Comparison of ENCODE assay signal across 18 mouse cellular contexts in genomic region chr6:83727178-83727577, GRCm38 (mm10). TPM values are rescaled to one million over a fixed set of nuclear protein-coding genes. Genes with fewer than 3 reads are reported as not detected.
DNase-seq lines count a peak whose midpoint lies in the region; ATAC-seq and TF ChIP-seq lines count a peak whose summit lies in the region.
"Had no signal": no experiment of that assay in that cellular context is flagged by ENCODE, and none has a peak within 500 bp of the region (broad histone marks: within the 10 kb centered on the region; RNA-seq: fewer than 3 reads in every experiment).

No protein-coding gene starts in this region.

- no peaks in the 10 kb centered on the region for H3K9me3 ChIP-seq in hindbrain, embryonic 10.5 days
- H3K9me3 ChIP-seq: embryonic facial prominence, embryonic 13.5 days; forebrain, embryonic 15.5 days had no signal

- ATAC-seq in erythroid progenitor cell, adult 5-6 weeks (replicated peaks; ENCODE audit: low FRiP score, poor library complexity, severe bottlenecking): 0 out of 2 replicates have a peak, but pooled peaks have one; percentile 33
- ATAC-seq: forebrain, embryonic 15.5 days had no signal

- WGBS in hindbrain, embryonic 10.5 days: 44% methylated on average over 4 of the region's 4 CpGs

- no peaks in the 10 kb centered on the region for H3K36me3 ChIP-seq in hindbrain, embryonic 10.5 days
- H3K36me3 ChIP-seq: embryonic facial prominence, embryonic 13.5 days; forebrain, embryonic 15.5 days had no signal

- no peak for DNase-seq in layer of hippocampus, adult 2 months (ENCODE audit: low spot score in 2 of 2)
- DNase-seq in layer of hippocampus, postnatal 25 days (ENCODE audit: extremely low spot score in 1 of 2, low spot score in 1 of 2): no peak
- peak; percentile 14 for DNase-seq in A20 (ENCODE audit: low read depth, low spot score)
- DNase-seq in ES-CJ7 (ENCODE audit: low read depth, low spot score): peak; percentile 84
- no peak for DNase-seq in frontal cortex, postnatal 25 days (ENCODE audit: low spot score in 2 of 2)
- no peak for DNase-seq in hindbrain, embryonic 10.5 days (ENCODE audit: low spot score)
- DNase-seq: cerebellum, postnatal 10 days; kidney, adult 11 months had no signal

- H3K27me3 ChIP-seq in hindbrain, embryonic 10.5 days (ENCODE audit: insufficient read depth, poor library complexity, severe bottlenecking): peaks cover 58% of the 10 kb centered on the region

- no peak overlapping the region for H3K4me3 ChIP-seq in layer of hippocampus, adult 2 months
- H3K4me3 ChIP-seq in hindbrain, embryonic 10.5 days: no peak overlapping the region
- H3K4me3 ChIP-seq: embryonic facial prominence, embryonic 13.5 days; forebrain, embryonic 15.5 days had no signal

- H3K4me1 ChIP-seq in hindbrain, embryonic 10.5 days (replicated peaks): no peaks in the 10 kb centered on the region
- H3K4me1 ChIP-seq: embryonic facial prominence, embryonic 13.5 days; forebrain, embryonic 15.5 days had no signal

- H3K27ac ChIP-seq in layer of hippocampus, adult 2 months: no peak overlapping the region
- no peak overlapping the region for H3K27ac ChIP-seq in hindbrain, embryonic 10.5 days
- H3K27ac ChIP-seq: embryonic facial prominence, embryonic 13.5 days; forebrain, embryonic 15.5 days had no signal

- peak; percentile 56 for TF ChIP-seq CTCF in layer of hippocampus, adult 2 months (conservative IDR thresholded peaks at IDR 0.05)

RNA-seq across cellular contexts. Expression of gene Atp6v1b1, which starts 15.6 kb away (rescaled TPM):
- under 1 TPM; 0.31 to 0.42 TPM for total RNA-seq in layer of hippocampus, adult 2 months (2021)
- under 1 TPM in 1 of 2 experiments, not detected in 1; 0.30 TPM for total RNA-seq in layer of hippocampus, postnatal 25 days (2021)
- total RNA-seq in erythroid progenitor cell, adult 5-6 weeks (2015; ENCODE audit: low replicate concordance): not detected in 2 replicates
- total RNA-seq in erythroid progenitor cell, adult 5-6 weeks (2017; ENCODE audit: low replicate concordance): not detected in 2 replicates
- polyA plus RNA-seq in hindbrain, embryonic 10.5 days (2016; fragmentation: Nextera tagmentation; extraction: Ambion mirVana): not detected in 2 replicates
- total RNA-seq: gastrocnemius, postnatal 4 days; left cerebral cortex, postnatal 36 days had no signal

RNA-seq across cellular contexts. Expression of gene Vax2, which starts 16.1 kb away (rescaled TPM):
- not detected for total RNA-seq in layer of hippocampus, adult 2 months (2021)
- total RNA-seq in layer of hippocampus, postnatal 25 days (2021): not detected
- total RNA-seq in erythroid progenitor cell, adult 5-6 weeks (2015; ENCODE audit: low replicate concordance): not detected in 2 replicates
- not detected in 2 replicates for total RNA-seq in erythroid progenitor cell, adult 5-6 weeks (2017; ENCODE audit: low replicate concordance)
- polyA plus RNA-seq in hindbrain, embryonic 10.5 days (2016; fragmentation: Nextera tagmentation; extraction: Ambion mirVana): 0.60 and 0.86 TPM in 2 replicates
- total RNA-seq: adrenal gland, postnatal 4 days; gastrocnemius, postnatal 4 days; layer of hippocampus, adult 8-10 months; left cerebral cortex, postnatal 36 days had no signal
- polyA plus RNA-seq: embryonic facial prominence, embryonic 13.5 days; heart, embryonic 16.5 days; lung, embryonic 16.5 days had no signal

RNA-seq across cellular contexts. Expression of gene Ankrd53, which starts 35.3 kb away (rescaled TPM):
- total RNA-seq in layer of hippocampus, adult 2 months (2021): not detected
- total RNA-seq in layer of hippocampus, postnatal 25 days (2021): not detected
- total RNA-seq in erythroid progenitor cell, adult 5-6 weeks (2015; ENCODE audit: low replicate concordance): not detected in 2 replicates
- not detected in 2 replicates for total RNA-seq in erythroid progenitor cell, adult 5-6 weeks (2017; ENCODE audit: low replicate concordance)
- 0.12 TPM in 1 of 2 replicates, not detected in the other for polyA plus RNA-seq in hindbrain, embryonic 10.5 days (2016; fragmentation: Nextera tagmentation; extraction: Ambion mirVana)
- total RNA-seq: gastrocnemius, postnatal 4 days; layer of hippocampus, adult 8-10 months; left cerebral cortex, postnatal 36 days had no signal
- polyA plus RNA-seq: heart, embryonic 16.5 days; lung, embryonic 16.5 days had no signal

RNA-seq across cellular contexts. Expression of gene Tex261, which starts 48.4 kb away (rescaled TPM):
- 10 to 100 TPM; 51.8 to 55.3 TPM for total RNA-seq in layer of hippocampus, adult 2 months (2021)
- total RNA-seq in layer of hippocampus, postnatal 25 days (2021): 10 to 100 TPM; 50.3 to 59.0 TPM
- total RNA-seq in erythroid progenitor cell, adult 5-6 weeks (2015; ENCODE audit: low replicate concordance): 18.9 and 21.3 TPM in 2 replicates
- total RNA-seq in erythroid progenitor cell, adult 5-6 weeks (2017; ENCODE audit: low replicate concordance): 13.2 and 15.1 TPM in 2 replicates
- 71.1 and 85.6 TPM in 2 replicates for polyA plus RNA-seq in hindbrain, embryonic 10.5 days (2016; fragmentation: Nextera tagmentation; extraction: Ambion mirVana)

RNA-seq across cellular contexts. Expression of gene Cd207, which starts 49.5 kb away (rescaled TPM):
- not detected for total RNA-seq in layer of hippocampus, adult 2 months (2021)
- not detected for total RNA-seq in layer of hippocampus, postnatal 25 days (2021)
- not detected in 2 replicates for total RNA-seq in erythroid progenitor cell, adult 5-6 weeks (2015; ENCODE audit: low replicate concordance)
- total RNA-seq in erythroid progenitor cell, adult 5-6 weeks (2017; ENCODE audit: low replicate concordance): not detected in 2 replicates
- not detected in 2 replicates for polyA plus RNA-seq in hindbrain, embryonic 10.5 days (2016; fragmentation: Nextera tagmentation; extraction: Ambion mirVana)
- total RNA-seq: gastrocnemius, postnatal 4 days; layer of hippocampus, adult 8-10 months; left cerebral cortex, postnatal 36 days had no signal
- polyA plus RNA-seq: embryonic facial prominence, embryonic 13.5 days; forebrain, embryonic 15.5 days; lung, embryonic 16.5 days; testis, adult 2 months had no signal

Comparison
In these comparisons a context has a peak if more than half of its experiments do, and no peak if none do; other contexts are left out.
1. DNase-seq: peak in A20 (single experiment) and ES-CJ7 (single experiment); none in layer of hippocampus, adult 2 months (0 of 2), layer of hippocampus, postnatal 25 days (0 of 2), frontal cortex, postnatal 25 days (0 of 2) and hindbrain, embryonic 10.5 days (single experiment).